Mouse (Mus musculus) intestine, embryonic 14.5 days (tissue): ENCODE data around the gene Tnip3. TPM values are rescaled to one million over a fixed set of nuclear protein-coding genes. Genes with fewer than 3 reads are reported as not detected.
A peak's percentile ranks its signal among the peaks of the same experiment; 100 is the strongest.

ENCODE experiments used
- ATAC-seq: fragments of 200-750 bp; cut with Nextera tagmentation; replicated peaks from 2 replicates; pipeline ENCODE4 v1.8.0; 2017; ENCODE audit warnings: low read depth, moderate number of reproducible peaks, moderate TSS enrichment, moderate library complexity; ENCODE audit not compliant: low FRiP score, low TSS enrichment
- DNase-seq: peaks from one replicate; pipeline ENCODE4 v3.0.0-alpha.2; 2018; ENCODE audit warnings: low spot score
- H3K27ac ChIP-seq: fragments of 300-500 bp; sonication (generic); 2 replicates; pipeline ENCODE4 v1.5.1; 2014; ENCODE audit warnings: low read depth, mild to moderate bottlenecking, control low read depth
- H3K27me3 ChIP-seq: fragments of 300-500 bp; sonication (generic); replicated peaks from 2 replicates; pipeline ENCODE4 v1.6.1; 2014; ENCODE audit warnings: low read length, control low read depth; ENCODE audit not compliant: control insufficient read depth, insufficient read depth
- H3K36me3 ChIP-seq: fragments of 300-500 bp; sonication (generic); 2 replicates; pipeline ENCODE4 v1.6.1; 2014; ENCODE audit warnings: low read length, control low read depth; ENCODE audit not compliant: control insufficient read depth, insufficient read depth
- H3K4me1 ChIP-seq: fragments of 300-500 bp; sonication (generic); replicated peaks from 2 replicates; pipeline ENCODE4 v1.6.1; 2014; ENCODE audit warnings: low read length, control low read depth, mixed read lengths; ENCODE audit not compliant: control insufficient read depth, insufficient read depth
- H3K4me2 ChIP-seq: fragments of 300-500 bp; sonication (generic); 2 replicates; pipeline ENCODE4 v1.6.1; 2014; ENCODE audit warnings: low read length
- H3K4me3 ChIP-seq: fragments of 300-500 bp; sonication (generic); 2 replicates; pipeline ENCODE4 v1.5.1; 2014; ENCODE audit warnings: low read depth, low read length, control low read depth, mixed read lengths
- H3K9ac ChIP-seq: fragments of 300-500 bp; sonication (generic); 2 replicates; pipeline ENCODE4 v1.6.1; 2014; ENCODE audit warnings: mild to moderate bottlenecking, low read length
- H3K9me3 ChIP-seq: fragments of 300-500 bp; sonication (generic); 2 replicates; pipeline ENCODE4 v1.6.1; 2016; ENCODE audit warnings: low read length, control low read depth; ENCODE audit not compliant: control insufficient read depth
- WGBS: fragments of 180-500 bp; shearing (Covaris S2); extraction: QIAGEN DNeasy Blood & Tissue Kit; methylation state at CpG from one replicate; pipeline ENCODE4 v1.1.7; 2014; 5-methylcytosine and 5-hydroxymethylcytosine counted together
- polyA plus RNA-seq: library from polyadenylated mRNA; unstranded; fragments of >200 nt; fragmentation: Nextera tagmentation; extraction: Ambion mirVana; gene quantifications from 2 replicates; pipeline ENCODE4 v1.2.1, GENCODE M21; 2014

Gene Tnip3
- not detected in 2 replicates for polyA plus RNA-seq

GRCm38 (mm10) chr6:65525192-65525591 is at the start of gene Tnip3:
TSS of gene Tnip3 (plus strand) at chr6:65525313.
- ATAC-seq: no peak
- H3K4me2 ChIP-seq: no peak within 1 kb of the TSS
- 81% methylated on average over 5 of the region's 5 CpGs for WGBS
- H3K27me3 ChIP-seq: no peaks in the 10 kb centered on the region
- no peak within 1 kb of the TSS for H3K27ac ChIP-seq
- no peaks in the 10 kb centered on the region for H3K4me1 ChIP-seq
- no peak for DNase-seq
- H3K36me3 ChIP-seq: no peaks in the 10 kb centered on the region
- H3K9me3 ChIP-seq: no peaks in the 10 kb centered on the region
- no peak within 1 kb of the TSS for H3K9ac ChIP-seq
- no peak within 1 kb of the TSS for H3K4me3 ChIP-seq

GRCm38 (mm10) chr6:65498786-65499185 is 26.3 kb upstream of the Tnip3 start:
- no peak for DNase-seq
- no peak overlapping the region for H3K4me3 ChIP-seq
- no peaks in the 10 kb centered on the region for H3K9me3 ChIP-seq
- ATAC-seq: no peak
- no peaks in the 10 kb centered on the region for H3K27me3 ChIP-seq
- H3K4me1 ChIP-seq: no peaks in the 10 kb centered on the region
- no peak overlapping the region for H3K27ac ChIP-seq
- no peak overlapping the region for H3K9ac ChIP-seq
- H3K36me3 ChIP-seq: no peaks in the 10 kb centered on the region
- no peak overlapping the region for H3K4me2 ChIP-seq

GRCm38 (mm10) chr6:65510051-65510669 is 15.0 kb upstream of the Tnip3 start:
- Histone ChIP-seq H3K9me3 (no peaks in the 10 kb centered on the region), H3K4me1 (no peaks in the 10 kb centered on the region), H3K27me3 (no peaks in the 10 kb centered on the region), H3K36me3 (no peaks in the 10 kb centered on the region), H3K4me2 (no peak overlapping the region), H3K27ac (no peak overlapping the region), H3K9ac (no peak overlapping the region), H3K4me3 (no peak overlapping the region)
- WGBS: 43% methylated on average over 4 of the region's 4 CpGs
- DNase-seq (peak; percentile 80), ATAC-seq (peak; percentile 70; the same call in 1 of the 2 replicates)

- no peak overlapping the region for H3K4me3 ChIP-seq
- no peak overlapping the region for H3K9ac ChIP-seq
- DNase-seq: no peak
- H3K4me1 ChIP-seq: no peaks in the 10 kb centered on the region
- H3K9me3 ChIP-seq: no peaks in the 10 kb centered on the region
- ATAC-seq: no peak
- no peaks in the 10 kb centered on the region for H3K27me3 ChIP-seq
- no peak overlapping the region for H3K4me2 ChIP-seq
- H3K27ac ChIP-seq: no peak overlapping the region
- 89% methylated on average over 3 of the region's 3 CpGs for WGBS
- no peaks in the 10 kb centered on the region for H3K36me3 ChIP-seq
These were observed 11.3 kb upstream of the Tnip3 start for GRCm38 (mm10) chr6:65513813-65514212.

- H3K27ac ChIP-seq: no peak overlapping the region
- no peak overlapping the region for H3K4me2 ChIP-seq
- no peak overlapping the region for H3K9ac ChIP-seq
- H3K36me3 ChIP-seq: no peaks in the 10 kb centered on the region
- ATAC-seq (no peak), DNase-seq (no peak)
- 82% methylated on average over 8 of the region's 8 CpGs for WGBS
- no peaks in the 10 kb centered on the region for H3K9me3 ChIP-seq
- H3K4me3 ChIP-seq: no peak overlapping the region
- H3K4me1 ChIP-seq: no peaks in the 10 kb centered on the region
- H3K27me3 ChIP-seq: no peaks in the 10 kb centered on the region
These were observed 8.4 kb upstream of the Tnip3 start for GRCm38 (mm10) chr6:65516759-65517158.

- 81% methylated on average over 3 of the region's 3 CpGs for WGBS
- Histone ChIP-seq H3K27ac (no peak overlapping the region), H3K4me1 (no peaks in the 10 kb centered on the region), H3K36me3 (no peaks in the 10 kb centered on the region), H3K9me3 (no peaks in the 10 kb centered on the region), H3K27me3 (no peaks in the 10 kb centered on the region), H3K9ac (no peak overlapping the region), H3K4me2 (no peak overlapping the region), H3K4me3 (no peak overlapping the region)
- ATAC-seq (no peak), DNase-seq (no peak)
These were observed 4.3 kb upstream of the Tnip3 start for GRCm38 (mm10) chr6:65520821-65521220.

GRCm38 (mm10) chr6:65527892-65528291 is 2.8 kb downstream of the Tnip3 start:
- DNase-seq: no peak
- ATAC-seq: no peak
- H3K27me3 ChIP-seq: no peaks in the 10 kb centered on the region
- H3K27ac ChIP-seq: no peak overlapping the region
- no peaks in the 10 kb centered on the region for H3K9me3 ChIP-seq
- H3K4me2 ChIP-seq: no peak overlapping the region
- H3K36me3 ChIP-seq: no peaks in the 10 kb centered on the region
- H3K4me3 ChIP-seq: no peak overlapping the region
- no peak overlapping the region for H3K9ac ChIP-seq
- H3K4me1 ChIP-seq: no peaks in the 10 kb centered on the region
- WGBS: 72% methylated on average over 1 of the region's 1 CpGs

- WGBS: 68% methylated on average over 3 of the region's 3 CpGs
- H3K27me3 ChIP-seq: no peaks in the 10 kb centered on the region
- no peak for DNase-seq
- ATAC-seq: no peak
- H3K4me1 ChIP-seq: no peaks in the 10 kb centered on the region
- H3K27ac ChIP-seq: no peak overlapping the region
- H3K4me3 ChIP-seq: no peak overlapping the region
- H3K36me3 ChIP-seq: no peaks in the 10 kb centered on the region
- H3K4me2 ChIP-seq: no peak overlapping the region
- H3K9ac ChIP-seq: no peak overlapping the region
- no peaks in the 10 kb centered on the region for H3K9me3 ChIP-seq
These were observed 6.2 kb downstream of the Tnip3 start for GRCm38 (mm10) chr6:65531232-65531848.

- Histone ChIP-seq H3K4me1 (no peaks in the 10 kb centered on the region), H3K27me3 (no peaks in the 10 kb centered on the region), H3K4me2 (no peak overlapping the region), H3K9ac (no peak overlapping the region), H3K36me3 (no peaks in the 10 kb centered on the region), H3K27ac (no peak overlapping the region), H3K4me3 (no peak overlapping the region), H3K9me3 (no peaks in the 10 kb centered on the region)
- ATAC-seq: no peak
- DNase-seq: no peak
- WGBS: 74% methylated on average over 1 of the region's 1 CpGs
These were observed 8.6 kb downstream of the Tnip3 start for GRCm38 (mm10) chr6:65533687-65534086.
